Mouse (Mus musculus) G1E-ER4 (cell line): Measurements from ENCODE around the gene Olfr114. TPM values are rescaled to one million over a fixed set of nuclear protein-coding genes. Genes with fewer than 3 reads are reported as not detected.

Experiments
- GATA1 ChIP-seq: IDR thresholded peaks from one replicate; pipeline ENCODE4 v1.8.0; 2012; ENCODE audit warnings: low read length, inconsistent platforms
- polyA plus RNA-seq: library from polyadenylated mRNA; stranded (reverse); fragments of >175 nt; gene quantifications from 2 replicates; pipeline ENCODE4 v1.2.3, GENCODE M21; 2012

Olfr114 gene
- polyA plus RNA-seq = not detected in 2 replicates

DNA sequence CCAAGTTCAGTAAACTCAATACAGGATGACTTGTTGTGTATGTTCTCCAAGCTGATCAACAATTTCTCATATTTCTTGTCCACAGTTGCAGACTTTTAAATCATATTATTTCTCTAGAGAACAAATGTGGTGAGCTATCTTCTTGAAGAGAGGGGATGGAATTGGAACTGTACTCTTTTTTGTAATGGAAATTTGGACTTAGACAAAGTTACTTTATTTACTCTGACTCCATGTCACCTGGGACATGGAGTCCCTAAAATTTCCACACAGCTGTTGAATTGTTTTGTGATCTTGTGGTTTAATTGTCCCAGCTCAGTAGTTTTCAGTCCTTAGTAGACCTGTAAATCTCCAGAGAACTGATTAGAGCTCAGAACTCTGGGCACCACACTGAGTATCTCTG lies at the start of gene Olfr114:
TSS of gene Olfr114 (minus strand) at position 101 of the 400 bp plus-strand sequence.
- no peak for TF ChIP-seq GATA1

DNA sequence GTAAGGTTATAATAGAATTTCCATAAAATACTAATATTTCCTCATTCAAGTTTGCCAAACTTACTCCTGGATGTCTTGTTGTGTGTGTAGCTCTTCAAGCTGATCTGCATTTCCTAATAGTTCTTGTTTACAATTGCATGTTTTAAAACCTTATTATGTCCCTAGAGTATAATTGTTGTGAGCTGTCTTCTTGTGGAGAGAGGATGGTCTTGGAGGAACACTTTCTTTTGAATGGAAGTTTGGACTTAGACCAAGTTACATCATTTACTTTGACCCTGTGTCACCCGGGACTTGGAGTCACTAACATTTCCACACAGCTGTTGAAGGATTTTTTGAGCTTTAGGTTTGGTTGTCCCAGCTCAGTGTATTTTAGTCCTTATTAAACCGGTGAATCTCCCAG lies 34.5 kb upstream of the Olfr114 start, which contains the start of the genes Olfr115 and Olfr116:
TSS of gene Olfr115 (minus strand) at position 101 of the 400 bp plus-strand sequence.
TSS of gene Olfr116 (minus strand) at position 191 of the 400 bp plus-strand sequence.
- no peak for TF ChIP-seq GATA1

DNA sequence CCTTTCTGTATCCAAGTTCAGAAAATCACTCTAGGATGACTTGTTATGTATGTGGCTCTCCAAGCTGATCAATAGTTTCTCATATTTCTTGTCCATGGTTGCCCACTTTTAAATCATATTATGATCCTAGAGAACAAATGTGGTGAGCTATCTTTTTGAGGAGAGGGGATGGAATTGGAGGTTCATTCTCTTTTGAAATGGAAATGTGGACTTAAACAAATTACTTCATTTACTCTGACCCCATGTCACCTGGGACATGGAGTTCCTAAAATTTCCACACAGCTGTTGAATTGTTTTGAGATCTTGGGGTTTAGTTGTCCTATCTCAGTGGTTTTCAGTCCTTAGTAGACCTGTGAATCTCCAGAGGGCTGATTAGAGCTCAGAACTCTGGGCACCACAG lies 15.0 kb downstream of the Olfr114 start, which contains the start of gene Olfr113:
TSS of gene Olfr113 (minus strand) at position 101 of the 400 bp plus-strand sequence.
- no peak for TF ChIP-seq GATA1

DNA sequence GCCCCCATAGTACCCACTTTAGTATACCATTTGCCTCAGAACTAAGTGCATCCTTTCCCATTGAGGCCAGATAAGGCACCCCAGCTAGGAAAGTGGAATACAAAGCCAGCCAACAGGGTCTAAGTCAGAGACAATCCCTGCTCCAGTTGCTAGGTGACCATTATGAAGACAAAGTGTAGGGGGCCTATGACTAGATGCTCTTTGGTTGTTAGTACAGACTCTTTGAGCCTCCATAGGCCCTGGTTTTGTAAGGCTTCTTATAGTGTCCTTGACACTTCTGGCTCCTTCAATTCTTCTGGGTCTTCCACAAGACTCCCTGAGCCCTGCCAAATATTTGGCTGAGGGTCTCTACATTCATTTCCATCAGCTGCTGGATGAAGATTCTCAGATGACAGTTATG lies 23.2 kb downstream of the Olfr114 start, which contains the start of gene Olfr112:
TSS of gene Olfr112 (minus strand) at position 101 of the 400 bp plus-strand sequence.
- TF ChIP-seq GATA1 = no peak

DNA sequence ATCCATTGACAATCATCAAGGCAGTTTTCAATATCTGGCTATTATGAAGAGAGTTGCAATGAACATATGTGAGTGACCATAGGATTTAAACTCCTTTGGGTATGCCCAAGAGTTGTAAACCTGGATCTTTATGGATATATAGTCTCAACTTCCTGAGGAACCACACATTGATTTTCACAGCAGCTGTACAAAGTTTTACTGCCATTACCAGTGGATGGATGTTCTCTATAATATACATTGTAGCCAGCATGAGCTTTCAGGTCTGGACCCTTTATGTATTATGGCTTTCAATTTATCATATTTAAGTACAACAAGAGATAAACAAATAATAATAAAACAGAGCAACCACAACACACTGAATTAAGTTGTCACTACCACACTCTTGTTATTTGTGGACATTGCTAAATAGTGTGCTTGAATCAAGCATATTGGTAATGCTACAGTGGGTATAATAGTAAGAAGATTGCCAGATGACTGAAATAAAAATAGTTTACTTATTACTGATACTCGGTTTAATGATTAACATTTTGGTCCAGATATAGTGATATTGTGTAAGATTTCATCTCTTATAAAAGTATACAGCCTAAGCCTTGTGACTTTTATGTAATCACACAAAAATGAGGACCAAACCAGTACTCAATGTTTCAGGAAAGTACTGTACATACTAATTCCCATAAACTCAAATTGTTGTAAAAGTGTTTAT lies 33.5 kb downstream of the Olfr114 start:
- TF ChIP-seq GATA1 = no peak

DNA sequence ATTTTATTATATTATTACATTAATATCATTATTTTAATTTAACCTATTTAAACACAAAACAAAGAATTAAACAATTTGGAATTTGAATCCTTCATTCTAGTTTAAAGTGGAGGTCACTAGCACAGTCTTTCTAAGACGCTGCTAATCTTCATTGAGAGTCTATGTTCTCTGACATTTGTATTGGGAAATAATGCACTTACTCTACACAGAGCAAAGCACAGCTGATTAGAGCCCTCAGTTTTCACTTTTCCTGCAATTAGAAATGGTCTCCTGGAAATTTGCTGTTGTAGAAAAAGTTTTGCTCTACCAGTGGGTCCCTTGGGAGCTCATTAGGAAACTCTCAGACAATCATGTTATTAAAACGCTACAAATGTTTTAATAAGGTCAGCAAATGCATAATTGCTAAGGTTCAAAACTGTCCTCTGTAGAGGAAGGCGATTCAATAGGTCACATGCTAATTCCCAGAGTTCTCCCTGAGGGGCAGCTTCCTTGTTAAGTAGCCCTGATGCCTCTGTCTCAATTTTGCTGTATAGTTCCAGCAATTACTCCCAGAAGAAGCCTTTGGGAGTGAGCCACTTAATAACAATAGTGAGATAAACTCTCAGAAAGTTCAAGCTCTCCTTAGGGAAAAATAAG lies 48.6 kb downstream of the Olfr114 start:
- TF ChIP-seq GATA1 = no peak

DNA sequence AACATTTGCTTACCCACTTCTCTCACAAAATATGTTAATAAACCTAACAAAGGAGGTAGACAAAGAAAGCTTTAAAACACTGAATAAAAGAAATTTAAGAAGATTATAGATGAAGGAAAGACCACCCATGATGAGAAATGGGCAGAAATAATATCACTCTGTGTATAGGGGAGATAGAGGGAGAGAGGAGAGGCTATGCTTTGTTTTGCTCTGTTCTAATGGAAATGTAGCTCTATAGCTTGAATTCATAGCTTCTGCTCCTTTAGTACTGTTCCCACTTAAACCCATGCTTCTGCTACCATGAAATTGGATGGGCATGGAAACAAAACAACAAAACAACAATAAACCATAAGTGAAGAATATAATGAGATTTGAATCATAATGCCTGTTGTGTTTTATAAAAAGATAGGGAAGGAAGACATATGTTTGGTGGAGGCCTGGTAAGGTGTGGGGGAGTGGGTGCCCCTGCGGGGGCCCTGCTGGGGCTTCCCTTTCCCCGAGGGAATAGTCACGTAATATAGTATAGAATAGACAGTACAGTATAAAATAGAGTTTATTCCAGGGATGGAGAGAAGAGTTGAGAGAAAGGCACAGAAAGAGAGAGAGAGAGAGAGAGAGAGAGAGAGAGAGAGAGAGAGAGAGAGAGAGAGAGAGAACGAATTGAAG lies 51.0 kb downstream of the Olfr114 start:
- no peak for TF ChIP-seq GATA1

Other genes starting within 250 kb of the Olfr114 start
- not detected in 2 replicates for gene Olfr104-ps, start 233.2 kb downstream of the Olfr114 start, polyA plus RNA-seq
- gene Olfr105-ps, start 213.7 kb downstream of the Olfr114 start, polyA plus RNA-seq = not detected in 2 replicates
- not detected in 2 replicates for gene Olfr106-ps, start 202.3 kb downstream of the Olfr114 start, polyA plus RNA-seq
- gene Olfr107, start 193.5 kb downstream of the Olfr114 start, polyA plus RNA-seq = not detected in 2 replicates
- not detected in 2 replicates for gene Olfr108, start 147.3 kb downstream of the Olfr114 start, polyA plus RNA-seq
- not detected in 2 replicates for gene Olfr109, start 133.8 kb downstream of the Olfr114 start, polyA plus RNA-seq
- gene H2-M2, start 109.2 kb downstream of the Olfr114 start, polyA plus RNA-seq = not detected in 2 replicates
- not detected in 2 replicates for gene Olfr110, start 100.3 kb downstream of the Olfr114 start, polyA plus RNA-seq
- gene Olfr111, start 84.7 kb downstream of the Olfr114 start, polyA plus RNA-seq = not detected in 2 replicates
- not detected in 2 replicates for gene Olfr112, start 23.3 kb downstream of the Olfr114 start, polyA plus RNA-seq
- not detected in 2 replicates for gene Olfr113, start 15.1 kb downstream of the Olfr114 start, polyA plus RNA-seq
- gene Olfr115, start 34.4 kb upstream of the Olfr114 start, polyA plus RNA-seq = not detected in 2 replicates
- not detected in 2 replicates for gene Olfr116, start 34.5 kb upstream of the Olfr114 start, polyA plus RNA-seq
- not detected in 2 replicates for gene Olfr117, start 71.0 kb upstream of the Olfr114 start, polyA plus RNA-seq
- gene Olfr118, start 74.2 kb upstream of the Olfr114 start, polyA plus RNA-seq = not detected in 2 replicates
- gene Olfr119, start 103.8 kb upstream of the Olfr114 start, polyA plus RNA-seq = not detected in 2 replicates
- not detected in 2 replicates for gene Olfr120, start 129.1 kb upstream of the Olfr114 start, polyA plus RNA-seq
- gene Olfr121, start 156.1 kb upstream of the Olfr114 start, polyA plus RNA-seq = not detected in 2 replicates
- gene Olfr122, start 175.9 kb upstream of the Olfr114 start, polyA plus RNA-seq = not detected in 2 replicates
- gene Olfr123, start 200.8 kb upstream of the Olfr114 start, polyA plus RNA-seq = not detected in 2 replicates
- not detected in 2 replicates for gene Olfr124, start 207.1 kb upstream of the Olfr114 start, polyA plus RNA-seq
- not detected in 2 replicates for gene Olfr125, start 240.2 kb upstream of the Olfr114 start, polyA plus RNA-seq